Mouse (Mus musculus): Measurements from ENCODE around the gene Sytl3. TPM values are rescaled to one million over a fixed set of nuclear protein-coding genes. Genes with fewer than 3 reads are reported as not detected.

The Sytl3 gene
- total RNA-seq, 2 experiments from 2014 or later, result 0.19 to 0.25 TPM

DNA sequence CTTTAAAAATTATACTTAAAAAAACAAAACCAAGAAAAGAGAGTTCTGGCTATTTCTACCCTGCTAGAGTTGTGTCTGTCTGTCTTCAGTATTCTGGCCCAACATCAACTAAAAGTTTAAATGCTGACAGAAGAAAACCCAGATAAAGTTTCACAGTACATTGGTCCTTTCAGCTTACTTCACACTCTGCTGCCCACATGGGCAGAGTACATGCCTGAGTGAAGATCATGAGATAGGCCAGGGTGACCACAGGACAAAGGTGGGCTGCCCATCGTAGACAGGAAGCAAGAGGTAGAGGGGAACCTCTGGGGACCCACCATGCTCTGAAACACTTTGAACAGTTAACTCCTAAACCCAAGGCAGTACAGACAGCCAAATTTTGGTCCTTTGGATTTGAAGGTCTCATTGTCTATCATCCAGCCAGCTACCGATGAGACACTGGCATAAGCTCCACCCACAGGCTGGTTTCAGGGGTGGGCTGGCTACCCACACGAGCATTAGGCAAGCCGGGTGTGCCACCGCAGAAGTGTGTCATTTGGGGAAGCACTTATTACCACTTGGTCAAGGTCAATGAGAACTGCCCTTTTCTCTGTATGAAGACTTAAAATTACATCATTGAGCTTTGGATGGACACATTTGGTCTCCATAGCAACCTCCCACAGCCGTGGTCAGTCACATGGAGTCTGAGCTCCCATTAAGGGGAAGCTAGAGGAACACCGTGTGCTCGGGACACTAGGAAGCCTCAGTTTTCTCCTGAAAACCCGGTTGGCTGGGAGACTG, 87.7 kb downstream of the Sytl3 start:
- intact Hi-C loops (cut with DNase I), result no loop called here
- DNase-seq, result no peak

DNA sequence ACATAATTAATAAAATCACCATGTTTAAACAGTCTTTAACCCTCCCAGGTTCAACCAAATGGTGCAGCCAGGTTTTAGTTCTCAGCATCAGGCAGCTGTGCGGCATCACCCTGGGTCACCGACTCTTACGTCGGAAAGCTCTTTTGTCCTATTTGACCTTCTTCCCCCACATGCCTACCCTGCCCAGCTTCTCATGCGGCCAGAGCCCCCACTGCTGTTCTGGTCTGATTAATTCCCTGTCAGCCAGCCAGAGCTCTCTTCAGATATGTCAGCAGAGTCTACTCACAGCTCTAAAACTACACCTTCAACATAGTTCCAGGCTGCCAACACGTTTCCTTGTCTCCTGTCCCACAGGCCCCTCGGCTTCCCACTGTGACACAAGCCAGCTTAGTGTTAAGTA, 88.6 kb downstream of the Sytl3 start:
- no peak for DNase-seq
- intact Hi-C loops (cut with DNase I), result no loop called here

DNA sequence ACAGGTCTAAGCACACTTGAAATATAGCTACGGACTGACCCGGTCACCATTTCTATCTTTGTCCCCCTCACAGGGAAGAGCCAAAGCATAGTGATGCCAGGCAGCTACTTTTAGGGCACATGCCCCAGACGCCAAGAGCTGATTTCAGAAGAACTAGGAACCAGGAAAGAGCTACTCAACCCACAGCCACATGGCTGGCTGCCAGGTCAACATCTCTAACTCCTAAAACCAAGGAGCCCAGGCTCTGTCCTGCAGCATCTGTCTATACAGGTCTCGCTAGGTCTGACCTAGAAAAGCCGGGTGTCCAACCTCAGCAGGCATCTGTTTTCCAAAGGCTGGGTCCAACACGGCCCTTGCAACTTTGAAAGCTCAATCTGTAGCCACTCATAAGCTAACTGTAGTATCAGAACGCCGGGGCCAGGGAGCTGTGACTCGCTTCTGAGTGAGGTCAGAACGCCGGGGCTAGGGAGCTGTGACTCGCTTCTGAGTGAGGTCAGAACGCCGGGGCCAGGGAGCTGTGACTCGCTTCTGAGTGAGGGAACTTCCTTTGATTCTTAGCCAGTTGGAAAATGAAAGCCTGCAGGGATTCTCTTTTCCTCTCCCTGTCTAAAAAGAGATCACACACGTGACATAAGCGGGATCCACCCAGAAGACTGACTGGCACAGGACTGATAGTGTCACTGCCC, 90.0 kb downstream of the Sytl3 start:
- intact Hi-C loops (cut with DNase I), result no loop called here
- peak; percentile 45 to 48 for DNase-seq

DNA sequence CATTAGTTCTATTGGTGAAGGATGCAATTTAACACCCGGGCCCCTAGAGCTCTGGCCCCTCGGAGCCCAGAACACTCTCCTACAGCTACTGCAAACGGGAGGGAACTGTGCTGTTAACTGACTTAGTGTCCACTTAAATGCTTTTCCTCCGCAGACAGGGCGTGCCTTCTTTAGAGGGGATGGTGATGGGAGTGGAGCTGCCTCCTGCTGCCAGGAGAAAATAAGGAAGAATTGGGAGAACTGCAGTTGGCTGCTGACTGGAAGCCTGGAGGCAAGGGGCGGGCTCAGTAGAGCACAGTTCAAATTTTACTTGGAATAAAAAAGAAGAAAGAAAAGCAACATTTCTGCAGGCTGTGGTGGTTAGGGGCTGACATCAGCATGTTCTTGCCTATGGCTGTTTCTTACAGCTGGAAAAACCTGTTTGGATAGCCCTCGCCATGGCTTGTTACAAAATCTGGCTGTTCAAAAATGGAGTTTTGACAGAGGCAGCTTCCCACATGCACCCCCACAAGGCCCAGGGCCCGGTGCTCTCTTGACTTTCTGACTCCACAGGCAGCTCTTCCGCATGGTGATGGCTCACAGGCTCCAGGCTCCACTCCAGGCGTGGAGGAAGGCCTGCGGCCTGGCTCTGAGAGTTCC, 92.4 kb downstream of the Sytl3 start:
- no peak for DNase-seq
- intact Hi-C loops (cut with DNase I), result no loop called here

DNA sequence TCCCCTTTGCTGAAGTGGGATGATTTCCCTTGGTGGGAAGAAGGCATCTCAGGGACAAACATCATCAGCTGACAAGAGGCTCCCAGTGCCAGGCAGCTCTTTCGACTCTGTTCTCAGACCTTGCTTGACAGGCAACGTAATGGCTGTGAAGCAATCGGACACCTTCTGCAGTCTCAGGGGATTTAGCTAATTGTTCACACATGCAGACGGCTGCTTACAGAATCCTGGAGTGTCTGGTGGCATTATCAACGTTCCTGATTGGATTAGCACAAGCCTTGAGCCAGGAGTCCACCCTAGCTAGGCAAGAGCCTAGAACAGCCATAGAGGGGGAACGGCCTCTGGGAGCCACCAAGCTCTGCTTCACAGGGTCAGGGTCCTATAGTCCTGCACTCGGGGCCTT, 93.5 kb downstream of the Sytl3 start:
- intact Hi-C loops (cut with DNase I), result no loop called here
- no peak for DNase-seq

DNA sequence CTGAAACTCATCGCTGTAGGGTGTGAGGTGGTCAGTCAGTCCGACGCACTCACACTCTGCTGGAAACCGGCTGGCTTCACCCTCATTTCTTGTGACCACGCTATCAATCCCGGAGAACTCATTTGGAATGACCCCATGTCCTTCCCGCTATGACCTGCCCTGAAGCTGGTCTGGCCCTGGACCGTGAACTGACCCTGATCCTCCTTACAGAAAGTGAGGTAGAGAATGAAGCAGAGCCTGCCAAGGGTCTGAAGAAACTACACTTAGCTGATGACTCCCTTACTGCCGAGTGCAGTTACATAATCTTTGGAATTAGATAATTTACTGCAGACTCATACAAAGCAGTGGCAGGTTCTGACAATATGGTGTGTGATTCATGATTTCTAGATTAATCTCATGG, 96.3 kb downstream of the Sytl3 start:
- DNase-seq, result no peak
- intact Hi-C loops (cut with DNase I), result no loop called here

DNA sequence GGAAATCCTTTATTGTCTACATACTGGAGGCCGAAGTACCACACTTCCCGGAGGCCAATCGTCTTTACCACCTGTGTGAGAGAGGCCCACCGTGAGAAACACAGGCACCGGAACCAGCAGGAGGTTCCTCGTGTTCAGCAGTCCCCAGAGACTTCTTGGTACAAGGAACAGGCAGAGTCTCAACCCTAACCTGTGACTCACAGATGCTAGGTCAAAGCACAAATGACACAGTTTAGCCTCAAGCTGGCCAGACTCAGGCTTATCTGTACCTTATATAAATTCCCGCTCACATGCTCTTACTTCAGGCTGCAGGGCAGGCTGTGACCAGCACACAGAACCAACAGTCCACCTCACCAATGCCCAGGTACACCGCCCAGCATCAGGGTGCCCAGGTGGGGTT, 97.0 kb downstream of the Sytl3 start:
- DNase-seq, result no peak
- intact Hi-C loops (cut with DNase I), result no loop called here

DNA sequence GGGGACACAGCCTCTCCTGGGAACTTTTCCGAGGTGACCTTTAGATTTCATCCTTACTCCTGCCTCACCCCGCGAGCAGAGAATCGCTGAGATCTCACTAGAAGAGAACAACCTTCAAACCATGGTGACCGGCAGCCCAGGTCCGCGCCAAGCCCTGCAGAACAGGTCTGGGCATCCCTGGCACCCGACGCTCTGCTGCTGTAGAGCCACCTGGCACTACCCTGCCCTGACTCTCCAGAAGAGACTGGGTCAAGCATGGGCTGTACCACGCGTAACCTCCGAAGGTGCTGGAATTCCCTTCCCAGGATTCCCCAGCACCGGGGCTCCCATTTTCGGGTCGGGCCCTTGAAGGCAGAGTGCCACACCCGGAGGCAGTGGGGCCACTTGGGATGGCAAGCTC, 99.0 kb downstream of the Sytl3 start:
- no peak for DNase-seq
- intact Hi-C loops (cut with DNase I), result no loop called here

DNA sequence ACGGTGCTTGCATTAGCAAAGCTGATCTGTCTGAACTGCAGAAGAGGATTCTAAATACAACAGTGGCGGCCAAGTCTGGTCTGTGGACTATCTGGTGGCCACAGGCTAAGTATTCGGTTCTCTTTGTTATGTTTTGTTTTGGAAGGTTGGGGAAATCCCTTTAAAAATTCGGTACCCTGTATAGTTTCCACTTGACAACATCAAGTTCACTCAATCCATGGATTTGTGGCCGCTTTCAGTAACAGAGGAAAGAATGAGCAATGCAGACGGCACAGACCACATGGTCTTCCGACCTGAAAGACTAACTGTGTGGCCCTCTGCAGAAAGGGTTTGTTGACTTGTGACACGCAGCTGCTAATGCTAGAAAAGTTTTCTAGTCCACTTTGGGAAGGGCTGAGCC, 100.0 kb downstream of the Sytl3 start:
- intact Hi-C loops (cut with DNase I), result no loop called here
- DNase-seq, result no peak

DNA sequence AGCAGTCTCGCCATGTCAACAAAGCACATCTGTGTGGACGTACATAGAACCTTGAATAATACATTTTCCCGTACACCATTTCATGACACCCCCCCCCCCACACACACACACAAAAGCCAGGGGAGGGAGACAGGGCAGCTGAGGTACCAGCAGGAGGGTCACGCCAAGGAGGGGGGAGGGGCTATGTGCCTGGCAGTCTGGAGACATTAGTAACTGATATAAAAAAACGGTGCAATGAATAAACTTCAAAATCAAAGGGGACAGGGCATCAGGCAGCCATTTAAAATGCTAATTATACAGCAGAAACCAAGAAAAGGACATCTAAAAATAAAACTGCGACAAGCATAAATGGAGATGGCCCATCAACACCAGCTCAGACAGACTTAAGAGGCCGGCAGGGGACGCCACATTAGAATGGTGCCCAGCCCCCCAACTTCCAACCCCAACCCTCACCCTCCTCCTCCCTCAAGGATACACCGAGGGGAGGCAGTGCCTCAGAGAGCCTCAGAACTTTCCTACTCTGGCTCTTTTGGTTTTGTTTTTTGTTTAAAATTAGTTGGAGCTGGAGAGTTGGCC, 100.9 kb downstream of the Sytl3 start:
- intact Hi-C loops (cut with DNase I), result no loop called here

DNA sequence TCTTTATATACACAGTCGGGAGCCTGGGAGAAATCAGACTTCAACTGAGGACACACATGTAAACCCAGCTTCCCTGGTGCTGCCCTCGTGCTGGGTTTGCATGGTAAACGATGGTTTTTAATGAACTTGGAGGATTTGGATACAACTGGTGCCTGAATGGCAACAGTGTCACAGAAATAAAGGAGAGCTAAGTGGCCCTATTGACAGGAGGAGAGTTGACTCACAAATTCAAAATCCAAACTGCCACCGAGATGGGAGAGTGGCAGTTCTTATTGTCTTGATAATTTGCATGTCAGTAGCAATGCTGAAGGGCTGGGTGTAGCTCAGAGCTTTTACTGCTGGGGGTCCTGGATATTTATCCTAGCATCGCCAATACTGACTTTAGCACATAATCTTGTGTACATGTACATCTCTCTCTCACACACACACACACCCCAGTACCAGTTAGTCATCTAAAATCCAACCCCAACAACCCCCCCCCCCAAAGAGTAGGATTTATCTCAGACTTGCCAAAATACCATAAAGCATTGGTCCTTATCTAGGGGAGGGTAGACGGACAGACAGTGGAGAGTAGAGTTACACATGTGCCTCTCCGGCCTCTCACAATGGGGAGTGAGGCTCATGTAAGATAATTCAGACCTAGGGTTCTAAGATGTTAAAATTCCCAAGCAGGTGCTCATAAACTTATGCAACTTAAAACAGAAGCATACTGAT, 104.8 kb downstream of the Sytl3 start:
- intact Hi-C loops (cut with DNase I), result no loop called here
- no peak for DNase-seq

More for the DNA sequence above, 100.9 kb downstream of the Sytl3 start:
- DNase-seq, result no peak

DNA sequence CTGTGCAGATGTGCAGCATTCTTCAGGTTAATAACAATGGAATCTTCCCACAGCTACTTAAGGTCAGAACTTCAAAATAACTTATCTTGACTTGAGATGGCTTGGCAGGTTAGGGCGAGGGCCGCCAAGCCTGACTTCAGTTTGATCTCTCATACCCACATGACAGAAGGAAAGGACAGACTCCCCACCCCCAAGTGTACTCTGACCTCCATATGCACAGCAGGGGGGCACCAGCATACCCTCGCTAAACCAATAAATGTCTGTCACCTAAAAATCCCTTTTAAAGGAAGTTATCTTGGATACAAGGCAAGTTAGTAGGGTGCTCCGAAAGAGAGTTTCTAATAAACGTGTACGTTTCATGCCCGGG, 105.3 kb downstream of the Sytl3 start:
- intact Hi-C loops (cut with DNase I), result no loop called here
- no peak for DNase-seq

DNA sequence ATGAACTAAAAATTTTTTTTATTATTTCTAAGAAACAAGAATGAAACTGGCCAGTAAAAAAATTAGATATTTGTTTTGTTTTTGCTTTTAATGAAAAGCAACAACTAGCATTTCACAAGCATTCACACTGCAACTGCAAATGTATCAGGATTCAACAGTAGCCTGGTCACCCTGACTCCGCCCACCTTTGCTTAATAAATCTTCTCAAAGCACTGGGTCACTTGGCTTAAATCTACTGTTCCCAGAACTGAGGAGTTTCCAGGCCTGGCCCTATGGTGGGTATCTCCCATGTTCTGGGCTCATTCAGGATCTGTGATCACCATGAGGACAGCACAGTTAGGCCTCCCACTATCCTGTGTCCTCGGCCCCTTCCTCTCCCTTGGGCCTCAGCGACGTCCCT, 105.8 kb downstream of the Sytl3 start:
- no peak for DNase-seq
- intact Hi-C loops (cut with DNase I), result no loop called here

DNA sequence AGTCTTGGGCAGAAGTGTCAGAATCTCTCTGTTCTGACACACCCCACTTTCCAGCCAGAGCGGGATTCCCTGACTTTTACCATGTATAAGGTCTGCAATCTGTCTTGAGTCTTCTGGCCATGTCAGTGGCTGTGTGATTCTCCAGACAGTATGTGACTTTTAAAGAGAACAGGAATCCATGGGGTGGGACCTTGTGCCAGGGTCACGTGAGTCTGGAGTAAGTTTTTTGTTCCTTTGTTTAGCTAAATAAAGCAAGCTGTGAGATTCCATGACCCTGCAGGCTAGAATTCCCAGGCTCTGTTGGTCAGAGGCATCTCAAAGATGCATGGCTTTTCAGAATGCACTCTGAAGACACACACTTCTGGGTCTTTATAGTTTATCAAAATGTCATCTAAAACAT, 107.0 kb downstream of the Sytl3 start:
- intact Hi-C loops (cut with DNase I), result no loop called here
- DNase-seq, result no peak

DNA sequence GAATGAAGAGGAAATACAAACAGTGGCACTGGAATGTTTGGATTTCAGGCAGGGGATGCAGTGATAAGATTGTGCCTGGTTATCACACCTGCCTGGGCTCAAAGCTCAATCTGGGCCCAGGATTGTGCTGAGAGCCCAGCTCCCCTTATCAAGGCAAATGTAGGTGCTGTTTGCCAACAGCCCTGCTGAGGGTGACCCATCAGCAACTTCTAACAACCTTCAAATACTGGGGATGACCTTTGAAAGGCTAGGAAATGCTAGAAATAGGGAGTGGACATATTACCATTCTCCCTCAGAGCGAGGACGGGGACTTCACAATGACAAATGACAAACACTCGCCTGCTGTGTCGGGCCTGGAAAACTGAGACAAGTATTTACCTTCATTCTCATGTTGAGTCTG, 107.9 kb downstream of the Sytl3 start:
- intact Hi-C loops (cut with DNase I), result no loop called here
- DNase-seq, result no peak

DNA sequence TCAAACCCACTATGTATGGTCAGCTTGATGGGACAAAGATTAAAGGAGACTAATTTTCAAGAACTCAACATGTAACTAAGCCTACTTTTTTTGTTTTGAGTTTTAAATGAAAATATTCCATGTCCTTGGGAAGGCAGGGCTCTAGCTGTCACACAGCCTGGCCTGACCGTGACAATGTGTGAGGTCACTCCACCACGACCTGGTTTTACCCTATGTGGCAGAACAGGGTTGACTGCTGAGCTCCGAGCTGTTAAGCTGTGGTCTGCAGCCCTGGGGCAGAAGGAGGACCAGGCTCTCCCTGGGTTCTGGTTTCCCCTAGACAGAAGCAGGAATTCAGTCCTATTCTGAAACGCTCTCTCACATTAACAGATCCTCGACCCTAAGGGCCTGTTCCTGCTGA, 108.9 kb downstream of the Sytl3 start:
- intact Hi-C loops (cut with DNase I), result no loop called here

DNA sequence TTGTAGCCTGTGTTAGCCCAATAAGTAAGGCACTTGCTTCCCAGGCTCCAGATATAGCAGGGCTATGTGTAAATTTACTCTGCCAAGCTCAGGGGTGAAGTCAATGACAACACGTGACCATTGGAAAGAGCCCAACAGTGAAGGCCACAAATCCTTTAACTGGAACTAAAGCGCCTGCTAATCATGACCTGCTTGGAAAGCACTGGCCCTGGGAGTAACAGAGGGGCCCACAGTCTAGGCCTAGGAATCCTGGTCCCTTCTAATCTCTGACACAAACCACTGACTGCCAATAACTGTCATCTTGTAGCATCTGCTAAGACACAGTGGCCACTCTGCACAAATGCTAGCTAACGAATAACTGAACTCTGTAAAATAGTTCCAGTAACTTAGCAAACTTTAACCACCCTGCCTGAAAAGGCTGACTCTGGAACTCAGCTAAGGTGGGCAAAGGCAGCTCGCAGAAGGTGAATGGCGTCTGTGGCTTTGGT, 109.5 kb downstream of the Sytl3 start:
- DNase-seq, result no peak
- intact Hi-C loops (cut with DNase I), result no loop called here

More for the DNA sequence above, 108.9 kb downstream of the Sytl3 start:
- DNase-seq, result no peak

DNA sequence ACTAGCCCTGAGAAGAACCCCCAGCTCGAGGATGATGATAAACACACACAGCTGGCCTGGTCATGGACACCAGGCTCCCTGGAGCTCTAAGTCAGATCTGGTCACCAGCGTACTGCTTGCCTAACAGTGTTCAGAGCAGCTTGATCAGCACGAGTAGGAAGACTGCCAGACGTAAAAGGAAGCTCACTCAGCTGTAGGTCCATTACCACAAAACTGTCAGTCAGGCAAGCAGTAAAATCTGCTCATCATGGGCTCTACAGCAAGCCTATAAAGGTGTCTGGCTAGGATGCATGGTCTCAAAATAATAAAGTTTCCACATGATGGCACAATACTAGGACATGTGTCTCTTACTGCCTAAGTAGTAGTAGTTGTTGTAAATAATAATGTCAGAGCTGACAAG, 110.7 kb downstream of the Sytl3 start:
- no peak for DNase-seq
- intact Hi-C loops (cut with DNase I), result loop anchor here (5.0 kb wide), 1 partner anchor 123 kb away; no protein-coding TSS in a partner anchor

DNA sequence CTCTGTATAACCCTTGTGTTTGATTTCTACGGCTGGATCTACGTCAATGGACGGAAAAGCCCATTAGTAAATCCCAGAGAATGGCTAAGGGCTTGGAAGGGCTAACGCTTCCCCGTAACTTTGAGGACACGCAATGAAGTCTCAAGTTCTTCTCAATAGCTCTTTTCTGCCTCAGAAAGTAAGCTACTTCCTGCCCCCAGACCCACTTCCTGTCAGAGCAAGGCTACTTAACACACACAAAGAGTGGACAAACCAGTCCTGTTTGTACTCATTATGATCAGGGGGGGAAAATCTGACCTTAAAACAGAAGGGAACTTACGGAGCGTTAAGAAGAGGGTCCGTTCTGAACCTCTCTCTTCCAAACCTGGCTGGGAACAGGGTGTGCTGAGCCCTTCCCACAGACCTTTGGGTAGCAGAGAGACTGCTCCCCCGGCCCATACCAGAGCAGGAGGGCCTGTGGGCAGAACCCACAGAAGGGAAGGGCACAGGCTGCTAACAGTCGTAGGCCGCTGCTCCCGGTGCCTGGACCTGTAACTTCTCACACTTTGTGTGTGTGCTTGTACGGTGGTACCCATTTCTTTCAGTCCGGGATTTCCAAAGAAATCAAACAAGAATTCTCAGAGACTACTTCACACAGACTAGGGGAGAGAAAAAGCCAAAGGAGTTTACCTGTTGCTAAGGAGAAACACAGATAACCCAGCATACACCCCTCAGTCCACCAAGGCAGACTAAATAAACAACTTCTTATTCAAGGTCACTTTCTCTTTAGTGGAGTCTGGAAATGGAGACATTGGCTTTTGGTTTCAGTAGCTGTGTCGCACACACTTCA, 113.0 kb downstream of the Sytl3 start:
- intact Hi-C loops (cut with DNase I), result loop anchor here (5.0 kb wide), 1 partner anchor 120 kb away; no protein-coding TSS in a partner anchor
- no peak for DNase-seq

DNA sequence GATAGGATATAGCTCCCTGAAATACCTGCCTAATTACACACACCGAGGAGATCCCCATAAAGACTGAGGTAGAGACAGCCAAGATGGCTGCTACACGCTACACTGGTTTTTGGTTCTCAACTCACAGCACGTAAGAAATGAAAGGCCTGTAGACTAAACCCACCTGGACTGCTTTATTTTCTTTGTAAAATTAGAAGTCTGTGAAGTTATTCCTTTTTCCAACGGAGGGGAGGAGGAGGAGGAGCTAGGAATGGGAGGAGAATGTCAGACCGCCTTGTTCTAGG, 113.5 kb downstream of the Sytl3 start:
- intact Hi-C loops (cut with DNase I), result loop anchor here (5.0 kb wide), 1 partner anchor 120 kb away; no protein-coding TSS in a partner anchor

More for the DNA sequence above, 113.5 kb downstream of the Sytl3 start:
- DNase-seq, result no peak

Measured in heart, postnatal 36 days (tissue).